Mouse (Mus musculus) CH12.LX (cell line): ENCODE measurements around the gene Tanc1. TPM values are rescaled to one million over a fixed set of nuclear protein-coding genes. Genes with fewer than 3 reads are reported as not detected.

ENCODE experiments used
- DNase-seq: peaks from one replicate; pipeline ENCODE4 v3.0.0-alpha.2; 2013; ENCODE audit errors: extremely low read depth
- H3K27ac ChIP-seq: 2 replicates; pipeline ENCODE4 v1.5.1; 2012; ENCODE audit warnings: low read depth, mild to moderate bottlenecking, control low read depth, moderate library complexity; ENCODE audit not compliant: insufficient read depth
- H3K27me3 ChIP-seq: replicated peaks from 2 replicates; pipeline ENCODE3; 2012; ENCODE audit warnings: inconsistent platforms
- H3K36me3 ChIP-seq, 2 experiments: replicated peaks in 1 of 2; 2 replicates each; pipeline versions ENCODE3 to v1.6.1; 2012; ENCODE audit warnings: inconsistent platforms in 1 of 2, low read length in 1 of 2, mild to moderate bottlenecking in 1 of 2, mixed read lengths in 1 of 2, moderate library complexity in 1 of 2; ENCODE audit not compliant: control insufficient read depth in 1 of 2, insufficient read depth in 1 of 2
- H3K4me1 ChIP-seq, 2 experiments: 2 replicates each; pipeline ENCODE4 v1.6.1; 2012; ENCODE audit warnings: inconsistent platforms in 1 of 2, moderate library complexity in 1 of 2; ENCODE audit not compliant: insufficient read depth in 2 of 2, control insufficient read depth in 1 of 2
- H3K4me2 ChIP-seq: 2 replicates; pipeline ENCODE4 v1.6.1; 2012; ENCODE audit warnings: low read depth, mild to moderate bottlenecking, control low read depth; ENCODE audit not compliant: poor library complexity, insufficient read depth, severe bottlenecking
- H3K4me3 ChIP-seq, 3 experiments: fragments of 150-350 bp in 1 of 3; sonication (generic) in 1 of 3; replicated peaks in 1 of 3; 2 replicates each; pipeline versions ENCODE3 to v1.5.1; 2011 to 2012; ENCODE audit warnings: low read depth in 2 of 3, low read length in 2 of 3, mild to moderate bottlenecking in 2 of 3, moderate library complexity in 2 of 3, control low read depth in 1 of 3, improper control_type of control experiment in 1 of 3, inconsistent platforms in 1 of 3, mixed read lengths in 1 of 3; ENCODE audit not compliant: poor library complexity in 1 of 3
- H3K79me2 ChIP-seq: replicated peaks from 2 replicates; pipeline ENCODE4 v1.6.1; 2012; ENCODE audit warnings: mild to moderate bottlenecking, moderate library complexity; ENCODE audit not compliant: control insufficient read depth, poor library complexity, insufficient read depth, severe bottlenecking; ENCODE audit errors: extremely low read depth
- H3K9ac ChIP-seq: 2 replicates; pipeline ENCODE4 v1.6.1; 2012; ENCODE audit warnings: low read depth, mild to moderate bottlenecking, control low read depth, moderate library complexity; ENCODE audit not compliant: insufficient read depth
- H3K9me3 ChIP-seq: replicated peaks from 2 replicates; pipeline ENCODE3; 2012; ENCODE audit warnings: low read length, inconsistent platforms, mixed read lengths
- CTCF ChIP-seq, 2 experiments: IDR thresholded peaks in 1 of 2; conservative IDR thresholded peaks in 1 of 2; 2 replicates each; pipeline ENCODE4 v1.5.1; 2011 to 2012; ENCODE audit warnings: low read depth in 2 of 2, low read length in 2 of 2, improper control_type of control experiment in 1 of 2, inconsistent platforms in 1 of 2, mild to moderate bottlenecking in 1 of 2, moderate library complexity in 1 of 2
- E2F4 ChIP-seq: IDR thresholded peaks from 2 replicates; pipeline ENCODE4 v1.6.1; 2011; ENCODE audit warnings: low read depth, low read length, improper control_type of control experiment; ENCODE audit not compliant: insufficient replicate concordance
- ELF1 ChIP-seq: IDR thresholded peaks from 2 replicates; pipeline ENCODE4 v1.6.1; 2014; ENCODE audit warnings: low read depth, mild to moderate bottlenecking, inconsistent platforms, low read length, improper control_type of control experiment
- EP300 ChIP-seq: IDR thresholded peaks from 2 replicates; pipeline ENCODE4 v1.6.1; 2011; ENCODE audit warnings: low read length, improper control_type of control experiment
- HCFC1 ChIP-seq: IDR thresholded peaks from 2 replicates; pipeline ENCODE4 v1.6.1; 2012; ENCODE audit warnings: low read depth, mild to moderate bottlenecking, inconsistent platforms, low read length, improper control_type of control experiment
- MXI1 ChIP-seq: IDR thresholded peaks from 2 replicates; pipeline ENCODE4 v1.6.1; 2011; ENCODE audit warnings: mild to moderate bottlenecking, low read depth, low read length, improper control_type of control experiment
- PAX5 ChIP-seq: IDR thresholded peaks from 2 replicates; pipeline ENCODE4 v1.6.1; 2012; ENCODE audit warnings: low read length, inconsistent platforms, mixed read lengths
- POLR2A ChIP-seq: IDR thresholded peaks from 2 replicates; pipeline ENCODE4 v1.6.1; 2011; ENCODE audit warnings: low read depth, mild to moderate bottlenecking, improper control_type of control experiment, low read length
- ZMIZ1 ChIP-seq: IDR thresholded peaks from 2 replicates; pipeline ENCODE4 v1.6.1; 2012; ENCODE audit warnings: low read depth, mild to moderate bottlenecking, inconsistent platforms, low read length, improper control_type of control experiment
- dilution Hi-C: fragments of 300-500 bp; cut with MboI; formaldehyde crosslinking; loops from 2 replicates; pipeline ENCODE4 v1.14.3; 2020; ENCODE audit warnings: low sequenced_read_pairs; ENCODE audit not compliant: extremely low pct_unique_long_range_greater_than_20kb, extremely low pct_ligation_motif_present
- in situ Hi-C: fragments of 300-500 bp; cut with MboI; formaldehyde crosslinking; loops from 3 replicates; pipeline ENCODE4 v1.14.3; 2019; ENCODE audit warnings: low sequenced_read_pairs, low pct_ligation_motif_present, low pct_unique_long_range_greater_than_20kb, mixed read lengths
- polyA plus RNA-seq: library from polyadenylated mRNA; unstranded; fragments of >175 nt; gene quantifications from 2 replicates; pipeline ENCODE4 v1.2.1, GENCODE M21; 2012; ENCODE audit warnings: low read depth; ENCODE audit not compliant: insufficient read length
- total RNA-seq, 2 experiments: library from RNA; depleted of rRNA; stranded (reverse); fragments of 300-350 nt in 1 of 2; fragments of >200 nt in 1 of 2; gene quantifications; 2 replicates each; pipeline ENCODE4 v1.2.3; 2012 to 2014

Tanc1 gene
- total and polyA plus RNA-seq, 3 experiments: 0.08 to 0.21 (median 0.08) TPM

DNA sequence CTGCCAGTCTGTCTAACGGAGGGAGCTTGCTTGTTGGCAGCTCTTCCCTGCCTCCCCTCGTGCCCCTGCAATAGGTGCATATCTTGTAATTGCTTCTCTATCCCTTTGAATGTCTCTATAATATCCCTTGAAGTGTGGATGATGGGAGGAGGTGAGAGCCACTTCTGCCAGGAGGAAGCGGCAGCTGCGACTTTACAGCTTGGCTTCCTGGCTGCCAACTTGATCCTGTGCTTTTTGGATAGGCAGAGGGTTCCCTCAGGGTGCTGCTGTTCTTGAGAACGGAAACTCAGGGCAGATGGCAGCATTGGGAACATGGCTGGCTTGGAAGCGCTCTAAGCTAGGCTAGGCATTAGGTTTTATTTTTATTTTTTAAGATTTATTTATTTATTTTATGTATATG lies 183.0 kb downstream of the Tanc1 start:
- TF ChIP-seq CTCF (conservative IDR thresholded peaks at IDR 0.05 in 1 of 2, IDR thresholded peaks at IDR 0.05 in 1 of 2; ENCODE audit: low read depth in 2 of 2, low read length in 2 of 2) (no peak), HCFC1 (no peak)
- Histone ChIP-seq H3K9me3 (no peaks in the 10 kb centered on the region), H3K27me3 (no peaks in the 10 kb centered on the region), H3K79me2 (no peaks in the 10 kb centered on the region), H3K9ac (no peak overlapping the region), H3K27ac (no peak overlapping the region), H3K4me2 (no peak overlapping the region), H3K36me3 (no peaks in the 10 kb centered on the region), H3K4me3 (no peak overlapping the region), H3K4me1 (no peaks in the 10 kb centered on the region)
- no peak for DNase-seq
- dilution Hi-C loops (no loop called here), in situ Hi-C loops (no loop called here)

DNA sequence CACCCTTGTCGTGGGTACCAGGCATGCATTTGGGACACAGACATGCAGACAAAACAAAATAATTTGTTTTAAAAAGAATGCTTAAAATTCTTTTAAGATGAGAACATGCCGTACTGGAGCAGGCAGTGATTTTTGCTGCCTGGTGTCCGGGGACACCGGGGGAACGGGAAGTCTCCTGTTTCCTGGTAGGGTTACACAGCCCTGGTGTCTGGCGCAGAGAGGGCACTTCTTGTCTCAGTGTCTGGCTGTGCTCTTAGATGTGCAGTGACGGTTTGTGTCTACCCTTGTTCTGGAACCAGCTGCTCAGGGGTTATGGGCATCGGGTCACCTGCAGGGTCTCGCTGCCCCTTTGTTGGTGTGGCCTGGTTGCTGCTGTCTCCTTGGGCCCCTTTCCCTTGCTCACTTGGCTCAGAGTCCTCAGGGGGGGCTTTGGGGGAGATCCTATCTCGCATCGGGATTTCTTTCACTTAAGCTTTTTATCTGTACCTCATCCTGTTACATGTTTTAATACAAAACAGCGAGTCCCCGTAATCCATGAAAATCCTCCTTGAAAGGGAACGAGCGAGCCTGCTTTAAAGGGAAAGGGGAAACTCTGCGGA lies 187.2 kb downstream of the Tanc1 start:
- no peak for TF ChIP-seq MXI1
- TF ChIP-seq EP300: no peak
- TF ChIP-seq PAX5: no peak
- no peak for TF ChIP-seq E2F4
- no peak overlapping the region for H3K4me3 ChIP-seq
- in situ Hi-C loops: no loop called here
- dilution Hi-C loops: no loop called here
- no peaks in the 10 kb centered on the region for H3K9me3 ChIP-seq
- no peak overlapping the region for H3K27ac ChIP-seq
- no peaks in the 10 kb centered on the region for H3K27me3 ChIP-seq
- H3K79me2 ChIP-seq: no peaks in the 10 kb centered on the region
- H3K4me1 ChIP-seq: no peaks in the 10 kb centered on the region
- no peak for DNase-seq
- H3K36me3 ChIP-seq: no peaks in the 10 kb centered on the region
- no peak overlapping the region for H3K9ac ChIP-seq
- H3K4me2 ChIP-seq: no peak overlapping the region

DNA sequence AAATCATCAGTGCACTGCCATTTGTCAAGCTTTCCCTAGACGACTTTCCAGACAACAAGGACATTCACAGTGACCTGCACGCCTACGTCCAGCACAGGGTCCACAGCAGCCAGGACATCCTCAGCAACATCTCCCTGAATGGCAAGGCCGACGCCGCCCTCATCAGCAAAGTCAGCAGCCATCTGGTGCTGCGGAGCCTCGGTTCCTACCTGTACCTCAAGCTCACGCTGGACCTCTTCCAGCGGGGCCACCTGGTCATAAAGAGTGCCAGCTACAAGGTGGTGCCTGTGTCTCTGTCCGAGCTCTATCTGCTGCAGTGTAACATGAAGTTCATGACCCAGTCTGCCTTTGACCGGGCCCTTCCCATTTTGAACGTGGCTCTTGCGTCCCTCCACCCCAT lies 187.7 kb downstream of the Tanc1 start:
- no peaks in the 10 kb centered on the region for H3K27me3 ChIP-seq
- DNase-seq: no peak
- no peaks in the 10 kb centered on the region for H3K9me3 ChIP-seq
- no peak overlapping the region for H3K4me2 ChIP-seq
- TF ChIP-seq POLR2A: no peak
- TF ChIP-seq ZMIZ1: no peak
- TF ChIP-seq ELF1: no peak
- dilution Hi-C loops (no loop called here), in situ Hi-C loops (no loop called here)
- H3K36me3 ChIP-seq: no peaks in the 10 kb centered on the region
- H3K27ac ChIP-seq: no peak overlapping the region
- no peaks in the 10 kb centered on the region for H3K79me2 ChIP-seq
- H3K9ac ChIP-seq: no peak overlapping the region
- no peaks in the 10 kb centered on the region for H3K4me1 ChIP-seq
- H3K4me3 ChIP-seq: no peak overlapping the region
